Comparison of ENCODE assay signal across 19 mouse cellular contexts in the genomic region with DNA sequence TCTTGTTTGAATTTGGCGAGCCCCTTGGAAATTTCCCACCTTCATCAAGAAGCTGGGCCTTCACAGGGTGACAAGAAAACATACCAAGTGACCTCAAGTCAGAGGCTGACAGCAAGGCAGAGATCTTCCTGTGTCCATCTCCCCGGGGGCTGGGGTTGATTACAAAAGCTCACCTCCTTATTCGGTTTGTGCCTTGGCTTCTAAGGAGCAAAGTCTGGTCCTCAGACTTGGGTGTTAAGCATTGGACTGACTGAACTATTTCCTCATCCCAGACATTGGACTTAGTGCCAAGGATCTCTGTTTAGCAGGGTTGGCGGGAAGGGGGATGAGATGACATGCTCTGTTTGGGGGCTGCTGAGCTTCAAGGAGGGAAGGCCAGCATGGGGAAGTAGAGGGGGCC. TPM values are rescaled to one million over a fixed set of nuclear protein-coding genes. Genes with fewer than 3 reads are reported as not detected.
DNase-seq lines count a peak whose midpoint lies in the region; ATAC-seq lines count a peak whose summit lies in the region.
"Not testable (repeated sequence)": the region's sequence is repeated elsewhere in the genome, so short reads cannot be mapped to it uniquely, and the experiment has no call there.
"Had no signal": no experiment of that assay in that cellular context is flagged by ENCODE, and none has a peak within 500 bp of the region (broad histone marks: within the 10 kb centered on the region; RNA-seq: fewer than 3 reads in every experiment).

No protein-coding gene starts in this region.

- 47% methylated on average over 3 of the region's 4 CpGs for WGBS in liver, embryonic 12.5 days (ENCODE audit: insufficient replicate concordance)
- 49% methylated on average over 3 of the region's 4 CpGs for WGBS in liver, embryonic 15.5 days (ENCODE audit: insufficient replicate concordance)

- not testable (repeated sequence) for H3K36me3 ChIP-seq in liver, embryonic 12.5 days; liver, embryonic 15.5 days (replicated peaks)

- not testable (repeated sequence) for H3K27me3 ChIP-seq in liver, embryonic 12.5 days (replicated peaks); liver, embryonic 15.5 days

- not testable (repeated sequence) for ATAC-seq in liver, embryonic 12.5 days; liver, embryonic 15.5 days (ENCODE audit: insufficient read depth)

- peak overlapping the region; percentile 0; the same call in 1 of the 2 replicates for H3K4me2 ChIP-seq in liver, embryonic 12.5 days
- peak overlapping the region; percentile 41 for H3K4me2 ChIP-seq in liver, embryonic 15.5 days

- H3K4me1 ChIP-seq in liver, embryonic 12.5 days; liver, embryonic 15.5 days (replicated peaks): not testable (repeated sequence)

- H3K9ac ChIP-seq in liver, embryonic 12.5 days; liver, embryonic 15.5 days: not testable (repeated sequence)

- not testable (repeated sequence) for H3K4me3 ChIP-seq in liver, embryonic 12.5 days; liver, embryonic 15.5 days (replicated peaks)

- not testable (repeated sequence) for H3K27ac ChIP-seq in liver, embryonic 12.5 days; liver, embryonic 15.5 days (replicated peaks)

- H3K9me3 ChIP-seq in liver, embryonic 12.5 days (replicated peaks); liver, embryonic 15.5 days (replicated peaks): not testable (repeated sequence)

- DNase-seq in heart, adult 11 months, result peak; percentile 74
- DNase-seq in kidney, adult 11 months, result peak; percentile 11
- peak; percentile 32 for DNase-seq in kidney, adult 9 months
- DNase-seq in yolk sac, embryonic 10.5 days (ENCODE audit: low spot score), result peak; percentile 49

RNA-seq across cellular contexts. Expression of a gene that starts 2.8 kb away (rescaled TPM):
- 222 and 223 TPM in 2 replicates for polyA plus RNA-seq in liver, embryonic 12.5 days (2016; fragmentation: Nextera tagmentation; extraction: Ambion mirVana)
- 688 and 858 TPM in 2 replicates for polyA plus RNA-seq in liver, embryonic 15.5 days (2015; fragmentation: Nextera tagmentation; extraction: Ambion mirVana)
- polyA plus RNA-seq: cerebellum, adult 2 months; embryonic facial prominence, embryonic 12.5 days; embryonic facial prominence, embryonic 15.5 days; forebrain, embryonic 11.5 days; forebrain, embryonic 14.5 days; forebrain, postnatal 0 days; frontal cortex, adult 2 months; G1E; heart, adult 2 months; hindbrain, embryonic 11.5 days; hindbrain, embryonic 14.5 days; hindbrain, postnatal 0 days had no signal

RNA-seq across cellular contexts. Expression of a gene that starts 30.4 kb away (rescaled TPM):
- polyA plus RNA-seq in liver, embryonic 12.5 days (2016; fragmentation: Nextera tagmentation; extraction: Ambion mirVana), result 358 and 359 TPM in 2 replicates
- 949 and 1,166 TPM in 2 replicates for polyA plus RNA-seq in liver, embryonic 15.5 days (2015; fragmentation: Nextera tagmentation; extraction: Ambion mirVana)
- polyA plus RNA-seq: cerebellum, adult 2 months; forebrain, embryonic 11.5 days; forebrain, embryonic 14.5 days; forebrain, postnatal 0 days; frontal cortex, adult 2 months; G1E; hindbrain, embryonic 11.5 days; hindbrain, embryonic 14.5 days; hindbrain, postnatal 0 days had no signal

RNA-seq across cellular contexts. Expression of a gene that starts 44.1 kb away (rescaled TPM):
- polyA plus RNA-seq in liver, embryonic 12.5 days (2016; fragmentation: Nextera tagmentation; extraction: Ambion mirVana), result 33.5 and 36.9 TPM in 2 replicates
- polyA plus RNA-seq in liver, embryonic 15.5 days (2015; fragmentation: Nextera tagmentation; extraction: Ambion mirVana), result 365 and 458 TPM in 2 replicates
- polyA plus RNA-seq: cerebellum, adult 2 months; embryonic facial prominence, embryonic 12.5 days; embryonic facial prominence, embryonic 15.5 days; forebrain, embryonic 11.5 days; forebrain, embryonic 14.5 days; forebrain, postnatal 0 days; frontal cortex, adult 2 months; G1E; hindbrain, embryonic 11.5 days; hindbrain, embryonic 14.5 days; hindbrain, postnatal 0 days; Patski had no signal

Comparison
In these comparisons a context has a peak if more than half of its experiments do, and no peak if none do; other contexts are left out.
1. DNase-seq: peak in every context shown above with its lines; median percentile 74 in heart, adult 11 months; 49 in yolk sac, embryonic 10.5 days; 32 in kidney, adult 9 months; 11 in kidney, adult 11 months.